Mouse (Mus musculus): Measurements from ENCODE around the gene Col18a1. TPM values are rescaled to one million over a fixed set of nuclear protein-coding genes. Genes with fewer than 3 reads are reported as not detected.

Gene Col18a1
- polyA plus RNA-seq, 1 experiment from 2014 or later: 122 TPM

- no peak overlapping the region for H3K4me3 ChIP-seq
- H3K4me2 ChIP-seq (replicated peaks): no peak overlapping the region
- WGBS: 68% methylated on average over 5 of the region's 5 CpGs
- H3K4me1 ChIP-seq: peaks cover 23% of the 10 kb centered on the region; the same call in 1 of the 2 replicates
- H3K9ac ChIP-seq: no peak overlapping the region
- H3K27ac ChIP-seq: no peak overlapping the region
- peaks cover 3% of the 10 kb centered on the region; the same call in 1 of the 2 replicates for H3K36me3 ChIP-seq
- no peaks in the 10 kb centered on the region for H3K27me3 ChIP-seq
- no peak for ATAC-seq (ENCODE audit: insufficient number of reproducible peaks, insufficient read depth, low FRiP score, low TSS enrichment)
- H3K9me3 ChIP-seq: no peaks in the 10 kb centered on the region
These were observed 35.6 kb upstream of the Col18a1 start for GRCm38 (mm10) chr10:77201919-77202318.

GRCm38 (mm10) chr10:77200295-77200694, 33.9 kb upstream of the Col18a1 start:
- Histone ChIP-seq H3K4me3 (no peak overlapping the region), H3K9me3 (no peaks in the 10 kb centered on the region), H3K4me1 (peaks cover 17% of the 10 kb centered on the region; the same call in 1 of the 2 replicates), H3K27ac (no peak overlapping the region), H3K27me3 (no peaks in the 10 kb centered on the region), H3K36me3 (no peaks in the 10 kb centered on the region), H3K9ac (no peak overlapping the region), H3K4me2 (replicated peaks) (no peak overlapping the region)
- WGBS: 88% methylated on average over 9 of the region's 9 CpGs
- ATAC-seq (ENCODE audit: insufficient number of reproducible peaks, insufficient read depth, low FRiP score, low TSS enrichment): no peak

- Histone ChIP-seq H3K4me2 (replicated peaks) (no peak overlapping the region), H3K27ac (no peak overlapping the region), H3K9ac (no peak overlapping the region), H3K9me3 (no peaks in the 10 kb centered on the region), H3K36me3 (no peaks in the 10 kb centered on the region), H3K27me3 (no peaks in the 10 kb centered on the region), H3K4me3 (no peak overlapping the region), H3K4me1 (peaks cover 12% of the 10 kb centered on the region; the same call in 1 of the 2 replicates)
- WGBS: 52% methylated on average over 2 of the region's 2 CpGs
- ATAC-seq (ENCODE audit: insufficient number of reproducible peaks, insufficient read depth, low FRiP score, low TSS enrichment): no peak
These were observed 32.9 kb upstream of the Col18a1 start for GRCm38 (mm10) chr10:77199229-77199628.

GRCm38 (mm10) chr10:77197469-77198209, 31.3 kb upstream of the Col18a1 start:
- peak overlapping the region; percentile 64 for H3K27ac ChIP-seq
- peak; percentile 58; the same call in 1 of the 2 replicates for ATAC-seq (ENCODE audit: insufficient number of reproducible peaks, insufficient read depth, low FRiP score, low TSS enrichment)

GRCm38 (mm10) chr10:77196676-77197075, 30.3 kb upstream of the Col18a1 start:
- no peaks in the 10 kb centered on the region for H3K27me3 ChIP-seq
- no peaks in the 10 kb centered on the region for H3K36me3 ChIP-seq
- 78% methylated on average over 4 of the region's 4 CpGs for WGBS
- ATAC-seq (ENCODE audit: insufficient number of reproducible peaks, insufficient read depth, low FRiP score, low TSS enrichment): no peak
- no peak overlapping the region for H3K9ac ChIP-seq
- H3K27ac ChIP-seq: no peak overlapping the region
- H3K9me3 ChIP-seq: no peaks in the 10 kb centered on the region
- peaks cover 23% of the 10 kb centered on the region for H3K4me1 ChIP-seq
- H3K4me2 ChIP-seq (replicated peaks): no peak overlapping the region
- no peak overlapping the region for H3K4me3 ChIP-seq

More at GRCm38 (mm10) chr10:77197469-77198209, 31.3 kb upstream of the Col18a1 start:
- H3K9ac ChIP-seq: no peak overlapping the region
- no peaks in the 10 kb centered on the region for H3K36me3 ChIP-seq
- H3K9me3 ChIP-seq: no peaks in the 10 kb centered on the region
- H3K27me3 ChIP-seq: no peaks in the 10 kb centered on the region
- H3K4me2 ChIP-seq (replicated peaks): no peak overlapping the region
- 15% methylated on average over 9 of the region's 9 CpGs for WGBS
- H3K4me3 ChIP-seq: no peak overlapping the region
- peaks cover 17% of the 10 kb centered on the region; the same call in 1 of the 2 replicates for H3K4me1 ChIP-seq

- Histone ChIP-seq H3K9ac (no peak overlapping the region), H3K4me3 (no peak overlapping the region), H3K4me2 (replicated peaks) (no peak overlapping the region), H3K4me1 (peaks cover 28% of the 10 kb centered on the region), H3K27ac (no peak overlapping the region), H3K27me3 (no peaks in the 10 kb centered on the region), H3K9me3 (no peaks in the 10 kb centered on the region), H3K36me3 (no peaks in the 10 kb centered on the region)
- no peak for ATAC-seq (ENCODE audit: insufficient number of reproducible peaks, insufficient read depth, low FRiP score, low TSS enrichment)
- WGBS: 87% methylated on average over 3 of the region's 3 CpGs
These were observed 29.8 kb upstream of the Col18a1 start for GRCm38 (mm10) chr10:77196115-77196514.

GRCm38 (mm10) chr10:77193495-77193894, 27.1 kb upstream of the Col18a1 start:
- H3K9ac ChIP-seq: no peak overlapping the region
- no peak for ATAC-seq (ENCODE audit: insufficient number of reproducible peaks, insufficient read depth, low FRiP score, low TSS enrichment)
- no peak overlapping the region for H3K4me3 ChIP-seq
- no peak overlapping the region for H3K4me2 ChIP-seq (replicated peaks)
- H3K27ac ChIP-seq: no peak overlapping the region
- H3K9me3 ChIP-seq: no peaks in the 10 kb centered on the region
- H3K36me3 ChIP-seq: no peaks in the 10 kb centered on the region
- peaks cover 40% of the 10 kb centered on the region for H3K4me1 ChIP-seq
- no peaks in the 10 kb centered on the region for H3K27me3 ChIP-seq

GRCm38 (mm10) chr10:77192745-77193144, 26.4 kb upstream of the Col18a1 start:
- Histone ChIP-seq H3K4me1 (peaks cover 36% of the 10 kb centered on the region), H3K27ac (no peak overlapping the region), H3K9me3 (no peaks in the 10 kb centered on the region), H3K4me2 (replicated peaks) (no peak overlapping the region), H3K9ac (no peak overlapping the region), H3K4me3 (no peak overlapping the region), H3K36me3 (no peaks in the 10 kb centered on the region), H3K27me3 (no peaks in the 10 kb centered on the region)
- WGBS: 75% methylated on average over 17 of the region's 17 CpGs
- ATAC-seq (ENCODE audit: insufficient number of reproducible peaks, insufficient read depth, low FRiP score, low TSS enrichment): no peak

- Histone ChIP-seq H3K27ac (peak overlapping the region; percentile 69), H3K9me3 (no peaks in the 10 kb centered on the region), H3K4me2 (replicated peaks) (peak overlapping the region; percentile 15; the same call in 1 of the 2 replicates), H3K4me3 (no peak overlapping the region), H3K9ac (no peak overlapping the region), H3K27me3 (no peaks in the 10 kb centered on the region), H3K36me3 (no peaks in the 10 kb centered on the region), H3K4me1 (peaks cover 30% of the 10 kb centered on the region)
- peak; percentile 64 for ATAC-seq (ENCODE audit: insufficient number of reproducible peaks, insufficient read depth, low FRiP score, low TSS enrichment)
- WGBS: 20% methylated on average over 10 of the region's 10 CpGs
These were observed 24.9 kb upstream of the Col18a1 start for GRCm38 (mm10) chr10:77190967-77191915.

GRCm38 (mm10) chr10:77187427-77187826, 21.1 kb upstream of the Col18a1 start:
- H3K9ac ChIP-seq: no peak overlapping the region
- H3K4me2 ChIP-seq (replicated peaks): no peak overlapping the region
- no peak overlapping the region for H3K27ac ChIP-seq
- WGBS: 89% methylated on average over 7 of the region's 7 CpGs
- no peaks in the 10 kb centered on the region for H3K9me3 ChIP-seq
- no peaks in the 10 kb centered on the region for H3K36me3 ChIP-seq
- H3K4me3 ChIP-seq: no peak overlapping the region
- no peak for ATAC-seq (ENCODE audit: insufficient number of reproducible peaks, insufficient read depth, low FRiP score, low TSS enrichment)
- H3K4me1 ChIP-seq: peaks cover 25% of the 10 kb centered on the region
- H3K27me3 ChIP-seq: no peaks in the 10 kb centered on the region

GRCm38 (mm10) chr10:77182804-77183331, 16.5 kb upstream of the Col18a1 start:
- no peak overlapping the region for H3K4me3 ChIP-seq
- 56% methylated on average over 3 of the region's 3 CpGs for WGBS
- peak; percentile 41; the same call in 1 of the 2 replicates for ATAC-seq (ENCODE audit: insufficient number of reproducible peaks, insufficient read depth, low FRiP score, low TSS enrichment)

More at GRCm38 (mm10) chr10:77182804-77183331, 16.5 kb upstream of the Col18a1 start:
- Histone ChIP-seq H3K36me3 (no peaks in the 10 kb centered on the region), H3K27ac (no peak overlapping the region), H3K4me2 (replicated peaks) (no peak overlapping the region), H3K4me1 (no peaks in the 10 kb centered on the region), H3K27me3 (no peaks in the 10 kb centered on the region), H3K9ac (no peak overlapping the region), H3K9me3 (no peaks in the 10 kb centered on the region)

Measured in embryonic facial prominence, embryonic 12.5 days (tissue).